Mouse (Mus musculus) spleen, adult 10 weeks (tissue): Measurements from ENCODE around the gene Gm4779. TPM values are rescaled to one million over a fixed set of nuclear protein-coding genes. Genes with fewer than 3 reads are reported as not detected.

Experiments
- polyA plus RNA-seq: library from polyadenylated mRNA; stranded (reverse); fragments of 350-450 nt; fragmentation: Illumina TruSeq; extraction: RNeasy Lipid Tissue Mini Kit (QIAGEN cat#74804); gene quantifications from one replicate; pipeline ENCODE4 v1.2.3, GENCODE M21; 2015; ENCODE audit warnings: low replicate concordance; ENCODE audit not compliant: insufficient read depth

Gene Gm4779
- polyA plus RNA-seq = 1.5 TPM

DNA sequence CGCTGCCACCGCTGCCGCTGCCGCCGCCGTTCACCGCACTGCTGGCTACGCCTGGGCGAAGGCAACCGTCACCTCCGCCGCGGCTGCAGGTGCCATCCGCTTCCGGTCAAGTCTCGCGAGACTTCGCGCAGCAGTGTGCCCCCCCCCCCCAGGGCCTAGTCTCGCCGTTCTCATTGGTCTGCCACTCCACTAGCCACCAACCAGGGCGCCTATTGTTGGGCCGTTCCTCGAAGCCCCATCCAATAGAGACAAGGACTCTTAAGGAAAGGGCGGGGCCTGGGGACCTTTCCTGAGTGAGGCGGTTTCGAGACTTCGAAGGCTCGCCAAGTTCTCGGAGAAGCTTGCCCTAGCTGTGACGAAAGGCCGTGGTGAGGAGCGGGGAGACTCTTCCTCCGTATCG is at the start of gene Gm4779, which contains the start of gene 8030474K03Rik:
TSS of gene Gm4779 (minus strand) at position 82 of the 400 bp plus-strand sequence.
TSS of gene 8030474K03Rik (plus strand) at position 315 of the 400 bp plus-strand sequence.

Other genes with a start within 250 kb of the Gm4779 start
- 550 TPM for gene Ogt, start 154.4 kb downstream of the Gm4779 start, polyA plus RNA-seq
- 12.8 TPM for gene Cxcr3, start 60.2 kb downstream of the Gm4779 start, polyA plus RNA-seq
- gene 8030474K03Rik, start 233 bp upstream of the Gm4779 start, polyA plus RNA-seq = 0.72 TPM
- 4.1 TPM for gene Nhsl2, start 55.0 kb upstream of the Gm4779 start, polyA plus RNA-seq